Mouse (Mus musculus) hindbrain, embryonic 11.5 days (tissue): ENCODE measurements around the gene Pus1. TPM values are rescaled to one million over a fixed set of nuclear protein-coding genes. Genes with fewer than 3 reads are reported as not detected.

Experiments used
- ATAC-seq: fragments of 200-750 bp; cut with Nextera tagmentation; 2 replicates; pipeline ENCODE4 v1.8.0; 2017; ENCODE audit warnings: mild to moderate bottlenecking, moderate TSS enrichment, moderate library complexity; ENCODE audit not compliant: low FRiP score
- DNase-seq: peaks from one replicate; pipeline ENCODE4 v3.0.0-alpha.2; 2015; ENCODE audit warnings: low spot score
- H3K27ac ChIP-seq: fragments of 300-500 bp; sonication (generic); 2 replicates; pipeline ENCODE4 v1.5.1; 2014; ENCODE audit warnings: mild to moderate bottlenecking, low read depth, low read length
- H3K27me3 ChIP-seq: fragments of 300-500 bp; sonication (generic); 2 replicates; pipeline ENCODE4 v1.6.1; 2014; ENCODE audit warnings: mild to moderate bottlenecking, low read length, moderate library complexity, mixed read lengths; ENCODE audit not compliant: control insufficient read depth, insufficient read depth
- H3K36me3 ChIP-seq: fragments of 300-500 bp; sonication (generic); 2 replicates; pipeline ENCODE4 v1.6.1; 2014; ENCODE audit warnings: mild to moderate bottlenecking, low read length, moderate library complexity, mixed read lengths; ENCODE audit not compliant: control insufficient read depth, insufficient read depth
- H3K4me1 ChIP-seq: fragments of 300-500 bp; sonication (generic); replicated peaks from 2 replicates; pipeline ENCODE4 v1.6.1; 2014; ENCODE audit warnings: low read length, mixed read lengths; ENCODE audit not compliant: control insufficient read depth, insufficient read depth
- H3K4me2 ChIP-seq: fragments of 300-500 bp; sonication (generic); replicated peaks from 2 replicates; pipeline ENCODE4 v1.6.1; 2014; ENCODE audit warnings: mild to moderate bottlenecking, low read depth, low read length
- H3K4me3 ChIP-seq: fragments of 300-500 bp; sonication (generic); 2 replicates; pipeline ENCODE4 v1.5.1; 2014; ENCODE audit warnings: low read depth, low read length
- H3K9ac ChIP-seq: fragments of 300-500 bp; sonication (generic); 2 replicates; pipeline ENCODE4 v1.6.1; 2014; ENCODE audit warnings: low read depth, low read length
- H3K9me3 ChIP-seq: fragments of 300-500 bp; sonication (generic); 2 replicates; pipeline ENCODE4 v1.6.1; 2016; ENCODE audit warnings: low read length; ENCODE audit not compliant: control insufficient read depth
- WGBS: fragments of 180-500 bp; shearing (Covaris S2); extraction: QIAGEN DNeasy Blood & Tissue Kit; methylation state at CpG from one replicate; pipeline ENCODE4 v1.1.7; 2014; 5-methylcytosine and 5-hydroxymethylcytosine counted together
- polyA plus RNA-seq: library from polyadenylated mRNA; unstranded; fragments of >200 nt; fragmentation: Nextera tagmentation; extraction: Ambion mirVana; gene quantifications from 2 replicates; pipeline ENCODE4 v1.2.1, GENCODE M21; 2014

Pus1 gene
- polyA plus RNA-seq: 15.5 and 17.3 TPM in 2 replicates

DNA sequence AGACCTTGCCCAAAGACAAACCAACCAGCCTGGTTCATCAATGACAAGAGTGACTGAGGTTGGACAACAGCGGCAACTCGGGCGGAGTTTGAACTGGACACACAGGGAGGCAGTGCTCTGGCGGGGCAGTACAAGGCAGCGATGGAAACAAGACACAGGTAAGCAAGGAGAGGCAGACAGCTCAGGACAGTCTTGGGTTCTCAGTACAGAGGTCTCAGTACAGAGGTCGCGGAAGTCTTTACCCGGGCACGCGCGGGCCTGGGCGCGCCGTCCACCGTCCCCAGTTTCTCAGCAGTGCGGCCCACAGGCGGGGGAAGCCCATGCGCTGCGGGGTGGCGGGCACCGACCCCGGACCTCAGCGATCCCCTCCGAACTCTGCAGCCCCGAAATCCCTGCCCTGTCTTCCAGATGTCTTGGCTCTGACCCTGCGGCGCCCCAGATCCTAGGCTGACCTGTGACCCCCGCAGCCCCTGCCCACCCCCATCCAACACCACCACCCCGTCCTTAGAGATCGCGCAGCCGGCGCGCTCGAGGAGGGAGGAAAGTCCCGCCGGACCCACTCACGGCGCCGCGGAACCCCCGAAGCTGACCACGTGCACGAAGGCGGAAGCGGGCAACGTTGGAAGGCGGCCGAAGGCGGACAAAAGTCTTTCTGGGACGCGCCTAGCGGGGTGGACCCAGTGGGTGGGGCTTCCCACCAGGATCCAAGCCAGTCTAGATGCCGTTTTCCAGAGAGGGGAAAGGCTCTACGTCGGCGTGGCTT lies at the start of gene Pus1:
Gene Pus1 (minus strand): TSS at position 662 of the 763 bp plus-strand sequence.
- peak within 1 kb of the TSS; percentile 81 for H3K4me3 ChIP-seq
- H3K9me3 ChIP-seq: no peaks in the 10 kb centered on the region
- peak; percentile 89 for ATAC-seq
- no peaks in the 10 kb centered on the region for H3K27me3 ChIP-seq
- WGBS: under 1% methylated on average over 54 of the region's 57 CpGs
- no peaks in the 10 kb centered on the region; the same call in 1 of the 2 replicates for H3K36me3 ChIP-seq
- peak within 1 kb of the TSS; percentile 73 for H3K9ac ChIP-seq
- H3K27ac ChIP-seq: no peak within 1 kb of the TSS
- peak within 1 kb of the TSS; percentile 93 for H3K4me2 ChIP-seq
- DNase-seq: peak; percentile 91
- no peaks in the 10 kb centered on the region for H3K4me1 ChIP-seq

DNA sequence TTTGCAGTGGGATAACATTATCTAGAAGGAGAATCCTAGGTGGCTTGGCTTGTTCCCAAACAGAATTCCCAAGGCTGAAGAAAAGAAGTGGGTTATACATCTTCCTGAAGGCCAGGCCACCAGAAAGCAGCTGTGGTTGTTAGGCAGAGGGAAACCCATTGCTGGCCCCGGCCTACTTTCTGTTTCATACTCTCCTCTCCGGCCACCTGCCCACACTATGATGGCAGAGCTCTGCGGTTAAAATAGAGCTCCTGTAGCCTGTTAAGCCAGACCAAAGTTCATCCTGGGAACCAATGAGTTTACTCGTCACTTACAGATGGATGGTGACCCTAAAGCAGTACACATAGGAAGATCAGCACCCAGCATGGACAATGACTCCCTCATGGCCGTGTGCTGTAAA lies 47.1 kb upstream of the Pus1 start:
- Histone ChIP-seq H3K4me1 (no peaks in the 10 kb centered on the region), H3K27ac (no peak overlapping the region), H3K9me3 (no peaks in the 10 kb centered on the region), H3K4me3 (no peak overlapping the region), H3K9ac (no peak overlapping the region), H3K27me3 (no peaks in the 10 kb centered on the region), H3K36me3 (no peaks in the 10 kb centered on the region), H3K4me2 (no peak overlapping the region)
- 90% methylated on average over 5 of the region's 5 CpGs for WGBS
- DNase-seq (no peak), ATAC-seq (no peak)

DNA sequence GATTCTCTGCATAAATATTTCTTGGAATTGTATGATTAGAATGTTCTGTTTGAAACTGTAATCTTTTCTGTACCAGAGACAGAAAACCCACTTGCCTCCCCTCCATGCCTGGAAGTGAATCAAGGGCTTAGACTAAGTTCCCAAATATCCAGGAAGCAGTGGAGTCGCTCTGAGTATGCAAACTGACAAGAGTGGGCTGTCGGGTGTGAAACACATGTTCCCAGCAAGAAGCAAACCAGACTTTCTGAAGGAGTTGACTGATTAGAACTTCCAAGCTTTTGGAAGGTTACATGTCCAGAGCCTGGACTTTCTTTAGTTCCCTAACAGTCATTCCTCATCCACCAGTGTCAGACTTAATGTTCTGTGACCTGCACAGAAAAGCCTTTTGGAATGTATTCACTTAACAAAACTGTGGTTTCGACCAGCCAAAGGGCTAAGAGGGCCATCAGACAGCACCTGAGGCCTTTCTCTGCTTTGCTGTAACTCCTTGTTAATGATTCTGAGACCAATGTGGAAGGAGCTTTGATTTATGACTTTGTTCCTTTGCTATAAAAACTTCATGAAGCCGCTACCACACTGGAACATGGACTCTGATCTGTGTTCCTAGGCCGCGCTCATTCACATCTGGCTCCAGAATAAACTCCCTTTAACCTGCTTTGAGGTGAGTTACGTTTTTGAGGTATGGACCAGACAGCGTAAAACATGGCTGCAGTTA lies 46.5 kb upstream of the Pus1 start:
- ATAC-seq: no peak
- no peak overlapping the region for H3K4me3 ChIP-seq
- no peak for DNase-seq
- no peak overlapping the region for H3K4me2 ChIP-seq
- no peak overlapping the region for H3K9ac ChIP-seq
- no peaks in the 10 kb centered on the region for H3K9me3 ChIP-seq
- H3K27ac ChIP-seq: no peak overlapping the region
- H3K4me1 ChIP-seq: no peaks in the 10 kb centered on the region
- no peaks in the 10 kb centered on the region for H3K36me3 ChIP-seq
- WGBS: 93% methylated on average over 8 of the region's 8 CpGs
- H3K27me3 ChIP-seq: no peaks in the 10 kb centered on the region

DNA sequence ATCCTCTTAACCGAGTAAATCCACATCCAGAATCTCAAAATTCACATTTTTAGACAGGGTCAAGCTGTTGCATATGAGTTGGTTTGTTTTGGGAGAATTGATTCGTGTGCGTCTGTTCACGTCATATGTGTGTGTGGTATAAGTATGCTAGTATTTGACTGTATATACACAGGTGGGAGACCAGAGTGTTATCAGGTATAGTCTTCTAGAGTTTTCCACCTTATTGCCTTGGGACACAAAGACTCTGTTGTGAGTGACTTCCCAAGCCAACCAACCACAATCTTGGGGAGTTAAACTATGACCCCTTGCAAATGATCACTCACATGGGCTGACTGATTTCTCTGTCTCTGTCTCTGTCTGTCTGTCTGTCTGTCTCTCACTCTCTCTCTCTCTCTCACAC lies 44.0 kb upstream of the Pus1 start:
- Histone ChIP-seq H3K9ac (no peak overlapping the region), H3K4me2 (no peak overlapping the region), H3K27me3 (no peaks in the 10 kb centered on the region), H3K36me3 (no peaks in the 10 kb centered on the region), H3K4me1 (no peaks in the 10 kb centered on the region), H3K4me3 (no peak overlapping the region), H3K9me3 (no peaks in the 10 kb centered on the region), H3K27ac (no peak overlapping the region)
- no peak for ATAC-seq
- DNase-seq: no peak
- WGBS: 90% methylated on average over 4 of the region's 4 CpGs

DNA sequence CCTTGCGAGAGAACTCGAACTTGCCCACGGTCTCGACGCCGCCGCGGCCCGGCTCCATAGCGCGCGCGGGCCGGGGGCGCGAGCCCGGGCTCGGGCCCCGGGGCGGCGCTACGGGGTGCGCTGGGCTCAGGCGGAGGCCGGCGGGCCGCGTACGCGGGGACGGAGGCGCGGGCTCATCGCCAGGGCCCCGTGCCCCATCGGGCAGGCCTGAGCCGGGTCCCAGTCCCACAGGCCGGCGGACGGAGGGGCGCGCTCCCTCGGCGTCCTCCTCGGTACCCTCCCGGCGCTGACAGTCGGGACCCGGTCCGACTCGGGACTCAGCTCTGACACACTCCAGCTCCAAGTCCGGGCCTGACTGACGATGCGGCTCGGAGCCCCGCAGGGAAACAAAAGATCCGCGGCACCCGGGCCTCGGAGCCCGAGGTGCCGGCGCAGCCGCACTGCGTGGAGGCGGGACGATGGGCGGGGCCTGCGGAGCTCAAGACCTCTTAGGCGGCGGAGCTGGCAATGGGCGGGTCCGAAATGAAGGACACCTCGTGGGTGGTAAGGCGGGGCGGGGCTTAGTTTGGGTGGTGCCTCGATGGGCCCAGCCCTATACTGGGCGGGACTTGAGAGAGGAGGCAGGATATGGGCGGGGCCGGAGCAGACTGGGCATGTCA lies 29.3 kb upstream of the Pus1 start, which contains the start of gene Ulk1:
Gene Ulk1 (minus strand): TSS at position 431 of the 659 bp plus-strand sequence.
- DNase-seq: peak; percentile 99
- H3K27ac ChIP-seq: peak within 1 kb of the TSS; percentile 76
- H3K27me3 ChIP-seq: no peaks in the 10 kb centered on the region
- no peaks in the 10 kb centered on the region for H3K9me3 ChIP-seq
- peak within 1 kb of the TSS; percentile 94 for H3K9ac ChIP-seq
- H3K36me3 ChIP-seq: no peaks in the 10 kb centered on the region
- ATAC-seq: peak; percentile 94
- H3K4me1 ChIP-seq: peaks cover 6% of the 10 kb centered on the region; the same call in 1 of the 2 replicates
- peak within 1 kb of the TSS; percentile 97 for H3K4me2 ChIP-seq
- WGBS: under 1% methylated on average over 60 of the region's 80 CpGs
- H3K4me3 ChIP-seq: peak within 1 kb of the TSS; percentile 85

DNA sequence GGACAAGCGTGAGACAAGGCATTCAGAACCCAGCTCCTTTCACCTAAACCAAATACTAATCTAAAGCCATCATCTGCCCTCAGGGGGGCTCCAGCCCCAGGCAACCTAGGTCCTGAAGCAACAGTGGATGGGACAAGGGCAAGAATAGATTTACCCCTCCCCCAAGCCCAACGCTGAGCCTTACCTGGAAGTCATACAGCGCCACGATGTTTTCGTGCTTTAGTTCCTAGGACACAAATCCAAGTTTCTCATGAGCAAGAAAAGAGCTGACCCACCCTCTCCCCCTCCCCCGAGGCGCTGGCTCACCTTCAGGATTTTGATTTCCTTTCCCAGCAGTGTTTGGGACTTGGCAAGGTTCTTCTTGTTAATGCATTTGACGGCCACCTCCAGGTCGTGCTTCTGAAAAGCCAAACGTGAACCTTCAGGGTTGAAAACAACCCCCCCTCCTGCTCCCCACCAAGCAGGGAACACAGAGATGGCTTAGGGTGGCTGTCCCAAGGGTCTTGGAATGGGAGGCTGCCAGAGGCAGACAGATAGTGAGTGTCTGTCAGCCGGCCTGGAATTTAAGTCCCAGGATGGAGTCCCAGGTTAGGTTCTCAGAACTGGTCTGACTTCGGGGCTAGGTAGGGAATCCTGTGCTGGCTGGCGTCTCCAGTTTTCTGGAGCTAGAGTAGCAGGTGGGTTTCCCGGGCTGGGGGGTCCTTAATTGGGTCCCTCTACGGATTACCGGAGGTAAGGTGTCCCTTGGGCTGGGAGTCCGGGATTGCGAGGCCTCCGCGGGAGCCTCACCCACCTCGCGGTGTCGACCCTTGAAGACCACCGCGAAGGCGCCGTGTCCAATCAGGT lies 28.6 kb upstream of the Pus1 start:
- 2% methylated on average over 25 of the region's 27 CpGs for WGBS
- DNase-seq: peak; percentile 54

DNA sequence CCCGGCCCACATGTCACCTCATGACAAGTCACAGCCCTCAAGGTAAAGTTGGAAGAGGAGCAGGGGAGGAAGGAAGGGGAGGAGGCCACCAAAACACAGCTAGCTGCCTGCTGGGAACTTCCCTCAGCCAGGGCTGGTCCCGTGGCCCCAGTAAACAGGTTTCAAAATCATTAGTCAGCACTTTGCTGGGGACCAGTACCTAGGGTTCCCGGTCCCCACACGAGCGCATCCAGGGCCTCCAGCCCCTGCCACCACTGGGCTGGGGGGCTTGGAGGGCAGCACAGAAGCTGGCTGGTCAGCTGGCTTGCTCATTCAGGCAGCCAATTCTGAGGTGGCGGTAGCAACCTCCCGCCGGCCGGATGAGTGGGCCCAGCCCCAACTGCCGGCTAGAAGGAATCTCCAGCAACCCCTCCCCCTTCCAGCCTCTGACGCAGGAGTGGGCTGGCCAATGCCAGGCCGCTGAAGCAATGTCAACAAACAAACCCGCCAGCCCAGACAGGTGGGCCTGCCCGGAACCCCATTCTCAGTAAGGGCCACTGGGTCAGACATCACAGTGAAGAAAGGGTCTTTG lies 27.7 kb upstream of the Pus1 start:
- ATAC-seq: peak; percentile 56
- H3K4me1 ChIP-seq: peaks cover 6% of the 10 kb centered on the region; the same call in 1 of the 2 replicates
- H3K27ac ChIP-seq: no peak overlapping the region
- peak overlapping the region; percentile 85 for H3K4me3 ChIP-seq
- DNase-seq: peak; percentile 85
- no peaks in the 10 kb centered on the region for H3K27me3 ChIP-seq
- WGBS: 3% methylated on average over 14 of the region's 14 CpGs
- H3K9me3 ChIP-seq: no peaks in the 10 kb centered on the region
- no peaks in the 10 kb centered on the region for H3K36me3 ChIP-seq
- peak overlapping the region; percentile 97 for H3K4me2 ChIP-seq
- peak overlapping the region; percentile 52 for H3K9ac ChIP-seq

More for the DNA sequence above, 28.6 kb upstream of the Pus1 start:
- no peak; the same call in 1 of the 2 replicates for ATAC-seq
- Histone ChIP-seq H3K4me2 (peak overlapping the region; percentile 97), H3K27ac (peak overlapping the region; percentile 76; the same call in 1 of the 2 replicates), H3K27me3 (no peaks in the 10 kb centered on the region), H3K4me3 (peak overlapping the region; percentile 85), H3K9me3 (no peaks in the 10 kb centered on the region), H3K4me1 (peaks cover 6% of the 10 kb centered on the region; the same call in 1 of the 2 replicates), H3K9ac (peak overlapping the region; percentile 94), H3K36me3 (no peaks in the 10 kb centered on the region)
